Mouse (Mus musculus): ENCODE results near the gene Tab1. TPM values are rescaled to one million over a fixed set of nuclear protein-coding genes. Genes with fewer than 3 reads are reported as not detected.

The Tab1 gene
- polyA plus RNA-seq, 1 experiment from 2014 or later = 33.1 TPM

- Histone ChIP-seq H3K4me1 (ENCODE audit: control insufficient read depth, insufficient read depth, low read length) (no peaks in the 10 kb centered on the region), H3K4me3 (ENCODE audit: low read depth, low read length) (no peak overlapping the region), H3K9me3 (replicated peaks; ENCODE audit: control insufficient read depth, low read length) (no peaks in the 10 kb centered on the region), H3K36me3 (ENCODE audit: control insufficient read depth, insufficient read depth, low read length) (no peaks in the 10 kb centered on the region), H3K27ac (ENCODE audit: low read depth, low read length) (no peak overlapping the region), H3K9ac (ENCODE audit: low read length) (no peak overlapping the region), H3K27me3 (replicated peaks; ENCODE audit: control insufficient read depth, insufficient read depth, low read length) (no peaks in the 10 kb centered on the region), H3K4me2 (ENCODE audit: low read length) (no peak overlapping the region)
- DNase-seq (ENCODE audit: low spot score) (no peak), ATAC-seq (no peak)
- 95% methylated on average over 4 of the region's 4 CpGs for WGBS
These were observed 49.3 kb downstream of the Tab1 start for GRCm38 (mm10) chr15:80182072-80182700.

GRCm38 (mm10) chr15:80188927-80189326 lies 56.0 kb downstream of the Tab1 start:
- no peaks in the 10 kb centered on the region for H3K36me3 ChIP-seq (ENCODE audit: control insufficient read depth, insufficient read depth, low read length)
- no peaks in the 10 kb centered on the region for H3K4me1 ChIP-seq (ENCODE audit: control insufficient read depth, insufficient read depth, low read length)
- H3K9ac ChIP-seq (ENCODE audit: low read length) = no peak overlapping the region
- H3K4me3 ChIP-seq (ENCODE audit: low read depth, low read length) = no peak overlapping the region
- no peak overlapping the region for H3K4me2 ChIP-seq (ENCODE audit: low read length)
- no peak for ATAC-seq
- WGBS = 87% methylated on average over 5 of the region's 5 CpGs
- DNase-seq (ENCODE audit: low spot score) = no peak
- no peak overlapping the region for H3K27ac ChIP-seq (ENCODE audit: low read depth, low read length)
- no peaks in the 10 kb centered on the region for H3K27me3 ChIP-seq (replicated peaks; ENCODE audit: control insufficient read depth, insufficient read depth, low read length)
- H3K9me3 ChIP-seq (replicated peaks; ENCODE audit: control insufficient read depth, low read length) = no peaks in the 10 kb centered on the region

- Histone ChIP-seq H3K27ac (ENCODE audit: low read depth, low read length) (no peak overlapping the region), H3K9me3 (replicated peaks; ENCODE audit: control insufficient read depth, low read length) (no peaks in the 10 kb centered on the region), H3K4me3 (ENCODE audit: low read depth, low read length) (no peak overlapping the region), H3K36me3 (ENCODE audit: control insufficient read depth, insufficient read depth, low read length) (no peaks in the 10 kb centered on the region), H3K9ac (ENCODE audit: low read length) (no peak overlapping the region), H3K4me2 (ENCODE audit: low read length) (no peak overlapping the region), H3K4me1 (ENCODE audit: control insufficient read depth, insufficient read depth, low read length) (no peaks in the 10 kb centered on the region), H3K27me3 (replicated peaks; ENCODE audit: control insufficient read depth, insufficient read depth, low read length) (no peaks in the 10 kb centered on the region)
- DNase-seq (ENCODE audit: low spot score) (no peak), ATAC-seq (no peak)
- WGBS = 70% methylated on average over 4 of the region's 4 CpGs
These were observed 57.1 kb downstream of the Tab1 start for GRCm38 (mm10) chr15:80190075-80190474.

GRCm38 (mm10) chr15:80191585-80192245 lies 58.8 kb downstream of the Tab1 start:
- Histone ChIP-seq H3K4me3 (ENCODE audit: low read depth, low read length) (no peak overlapping the region), H3K9me3 (replicated peaks; ENCODE audit: control insufficient read depth, low read length) (no peaks in the 10 kb centered on the region), H3K27ac (ENCODE audit: low read depth, low read length) (no peak overlapping the region), H3K4me1 (ENCODE audit: control insufficient read depth, insufficient read depth, low read length) (no peaks in the 10 kb centered on the region), H3K4me2 (ENCODE audit: low read length) (no peak overlapping the region), H3K36me3 (ENCODE audit: control insufficient read depth, insufficient read depth, low read length) (no peaks in the 10 kb centered on the region), H3K9ac (ENCODE audit: low read length) (no peak overlapping the region), H3K27me3 (replicated peaks; ENCODE audit: control insufficient read depth, insufficient read depth, low read length) (no peaks in the 10 kb centered on the region)
- DNase-seq (ENCODE audit: low spot score) (no peak), ATAC-seq (no peak)
- WGBS = 84% methylated on average over 8 of the region's 8 CpGs

- WGBS = 88% methylated on average over 6 of the region's 6 CpGs
These were observed 59.3 kb downstream of the Tab1 start for GRCm38 (mm10) chr15:80192246-80192585.

DNA sequence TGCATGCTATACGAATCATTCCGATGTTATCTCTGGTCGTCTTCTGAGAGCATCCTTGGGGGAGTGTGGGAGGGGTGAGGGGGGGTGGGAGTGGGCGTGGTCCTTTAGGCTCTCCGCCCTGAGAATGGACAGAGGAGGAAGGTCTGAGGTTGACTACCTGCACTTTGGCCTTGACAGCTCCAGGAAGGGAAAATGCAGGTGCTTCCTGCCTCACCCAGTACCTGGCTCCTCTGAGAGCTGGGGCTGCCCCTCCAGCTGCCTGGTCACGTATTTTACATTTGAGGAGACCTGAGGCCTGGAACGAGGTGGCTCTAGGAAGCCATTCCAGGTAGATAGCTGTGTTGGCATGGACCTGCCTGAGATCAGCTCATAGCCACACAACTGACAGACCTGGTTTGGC lies 59.9 kb downstream of the Tab1 start:
- H3K36me3 ChIP-seq (ENCODE audit: control insufficient read depth, insufficient read depth, low read length) = no peaks in the 10 kb centered on the region
- DNase-seq (ENCODE audit: low spot score) (no peak), ATAC-seq (no peak)
- WGBS = 90% methylated on average over 7 of the region's 7 CpGs
- no peak overlapping the region for H3K4me2 ChIP-seq (ENCODE audit: low read length)
- no peak overlapping the region for H3K27ac ChIP-seq (ENCODE audit: low read depth, low read length)
- no peak overlapping the region for H3K9ac ChIP-seq (ENCODE audit: low read length)
- H3K27me3 ChIP-seq (replicated peaks; ENCODE audit: control insufficient read depth, insufficient read depth, low read length) = no peaks in the 10 kb centered on the region
- no peaks in the 10 kb centered on the region for H3K9me3 ChIP-seq (replicated peaks; ENCODE audit: control insufficient read depth, low read length)
- H3K4me3 ChIP-seq (ENCODE audit: low read depth, low read length) = no peak overlapping the region
- H3K4me1 ChIP-seq (ENCODE audit: control insufficient read depth, insufficient read depth, low read length) = no peaks in the 10 kb centered on the region

More at GRCm38 (mm10) chr15:80192246-80192585, 59.3 kb downstream of the Tab1 start:
- no peaks in the 10 kb centered on the region for H3K36me3 ChIP-seq (ENCODE audit: control insufficient read depth, insufficient read depth, low read length)
- no peak for ATAC-seq
- no peak overlapping the region for H3K4me2 ChIP-seq (ENCODE audit: low read length)
- no peak for DNase-seq (ENCODE audit: low spot score)
- H3K4me1 ChIP-seq (ENCODE audit: control insufficient read depth, insufficient read depth, low read length) = no peaks in the 10 kb centered on the region
- no peak overlapping the region for H3K9ac ChIP-seq (ENCODE audit: low read length)
- H3K4me3 ChIP-seq (ENCODE audit: low read depth, low read length) = no peak overlapping the region
- H3K9me3 ChIP-seq (replicated peaks; ENCODE audit: control insufficient read depth, low read length) = no peaks in the 10 kb centered on the region
- no peak overlapping the region for H3K27ac ChIP-seq (ENCODE audit: low read depth, low read length)
- H3K27me3 ChIP-seq (replicated peaks; ENCODE audit: control insufficient read depth, insufficient read depth, low read length) = no peaks in the 10 kb centered on the region

DNA sequence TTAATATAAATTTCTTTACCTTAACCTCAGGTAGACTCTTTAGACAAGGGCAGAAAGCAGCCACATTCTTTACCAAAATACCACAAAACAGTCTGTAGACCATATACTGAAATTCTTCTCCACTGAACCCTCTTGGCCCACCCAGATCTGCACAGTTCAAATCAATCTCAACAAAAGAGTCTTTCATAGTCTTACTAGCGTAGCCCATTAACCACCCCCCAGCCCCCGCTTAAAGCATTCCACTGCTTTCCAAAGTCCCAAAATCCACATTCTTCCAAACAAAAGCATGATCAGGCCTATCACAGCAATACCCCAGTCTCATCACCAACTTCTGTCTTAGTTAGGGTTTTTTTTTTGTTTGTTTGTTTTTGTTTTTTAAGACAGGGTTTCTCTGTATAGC lies 66.6 kb downstream of the Tab1 start:
- ATAC-seq (no peak), DNase-seq (ENCODE audit: low spot score) (no peak)
- Histone ChIP-seq H3K4me3 (ENCODE audit: low read depth, low read length) (no peak overlapping the region), H3K9me3 (replicated peaks; ENCODE audit: control insufficient read depth, low read length) (no peaks in the 10 kb centered on the region), H3K27me3 (replicated peaks; ENCODE audit: control insufficient read depth, insufficient read depth, low read length) (no peaks in the 10 kb centered on the region), H3K27ac (ENCODE audit: low read depth, low read length) (no peak overlapping the region), H3K4me2 (ENCODE audit: low read length) (no peak overlapping the region), H3K36me3 (ENCODE audit: control insufficient read depth, insufficient read depth, low read length) (no peaks in the 10 kb centered on the region), H3K4me1 (ENCODE audit: control insufficient read depth, insufficient read depth, low read length) (no peaks in the 10 kb centered on the region), H3K9ac (ENCODE audit: low read length) (no peak overlapping the region)
- 48% methylated on average over 2 of the region's 2 CpGs for WGBS

GRCm38 (mm10) chr15:80202111-80202775 lies 69.3 kb downstream of the Tab1 start:
- H3K36me3 ChIP-seq (ENCODE audit: control insufficient read depth, insufficient read depth, low read length) = no peaks in the 10 kb centered on the region
- ATAC-seq (no peak), DNase-seq (ENCODE audit: low spot score) (no peak)
- H3K27ac ChIP-seq (ENCODE audit: low read depth, low read length) = no peak overlapping the region
- H3K4me3 ChIP-seq (ENCODE audit: low read depth, low read length) = no peak overlapping the region
- 79% methylated on average over 6 of the region's 6 CpGs for WGBS
- H3K9ac ChIP-seq (ENCODE audit: low read length) = no peak overlapping the region
- no peaks in the 10 kb centered on the region for H3K9me3 ChIP-seq (replicated peaks; ENCODE audit: control insufficient read depth, low read length)
- H3K27me3 ChIP-seq (replicated peaks; ENCODE audit: control insufficient read depth, insufficient read depth, low read length) = no peaks in the 10 kb centered on the region
- H3K4me1 ChIP-seq (ENCODE audit: control insufficient read depth, insufficient read depth, low read length) = no peaks in the 10 kb centered on the region
- H3K4me2 ChIP-seq (ENCODE audit: low read length) = no peak overlapping the region

DNA sequence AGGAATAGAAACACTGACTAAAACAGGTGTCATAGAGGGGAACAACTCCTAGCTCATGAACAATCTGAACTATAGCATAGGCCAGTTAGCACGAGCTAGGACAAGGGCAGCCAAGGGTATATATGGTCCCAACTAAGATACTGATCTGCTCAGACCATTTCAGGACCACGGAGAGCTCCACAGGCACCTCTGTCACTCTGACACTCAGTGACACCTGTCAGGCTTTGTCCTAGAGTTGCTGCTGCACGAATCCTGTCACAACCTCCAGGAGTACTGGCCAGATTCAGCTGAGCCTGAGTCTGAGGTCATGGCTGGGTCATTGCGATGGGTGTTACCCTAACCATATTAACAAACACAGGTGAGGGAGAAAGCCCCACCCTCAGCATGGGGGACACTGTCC lies 70.5 kb downstream of the Tab1 start:
- DNase-seq (ENCODE audit: low spot score) = no peak
- H3K27ac ChIP-seq (ENCODE audit: low read depth, low read length) = no peak overlapping the region
- WGBS = 41% methylated on average over 4 of the region's 4 CpGs
- ATAC-seq = no peak
- H3K9ac ChIP-seq (ENCODE audit: low read length) = no peak overlapping the region
- H3K36me3 ChIP-seq (ENCODE audit: control insufficient read depth, insufficient read depth, low read length) = no peaks in the 10 kb centered on the region
- H3K4me3 ChIP-seq (ENCODE audit: low read depth, low read length) = no peak overlapping the region
- no peaks in the 10 kb centered on the region for H3K9me3 ChIP-seq (replicated peaks; ENCODE audit: control insufficient read depth, low read length)
- no peaks in the 10 kb centered on the region for H3K27me3 ChIP-seq (replicated peaks; ENCODE audit: control insufficient read depth, insufficient read depth, low read length)
- no peak overlapping the region for H3K4me2 ChIP-seq (ENCODE audit: low read length)
- no peaks in the 10 kb centered on the region for H3K4me1 ChIP-seq (ENCODE audit: control insufficient read depth, insufficient read depth, low read length)

Data from forebrain, embryonic 14.5 days (tissue).